Mouse (Mus musculus): ENCODE results near the gene Syt1.

The Syt1 gene

GRCm38 (mm10) chr10:108524306-108525029, 486.3 kb downstream of the Syt1 start:
- DNase-seq (ENCODE audit: low read depth, low spot score): peak; percentile 75

GRCm38 (mm10) chr10:108519156-108519555, 491.6 kb downstream of the Syt1 start:
- DNase-seq (ENCODE audit: low read depth, low spot score): no peak

GRCm38 (mm10) chr10:108517076-108517475, 493.7 kb downstream of the Syt1 start:
- DNase-seq (ENCODE audit: low read depth, low spot score): no peak

GRCm38 (mm10) chr10:108514671-108515070, 496.1 kb downstream of the Syt1 start:
- no peak for DNase-seq (ENCODE audit: low read depth, low spot score)

GRCm38 (mm10) chr10:108509579-108509978, 501.2 kb downstream of the Syt1 start:
- no peak for DNase-seq (ENCODE audit: low read depth, low spot score)

GRCm38 (mm10) chr10:108506917-108507316, 503.9 kb downstream of the Syt1 start:
- peak; percentile 58 for DNase-seq (ENCODE audit: low read depth, low spot score)

GRCm38 (mm10) chr10:108504925-108505324, 505.9 kb downstream of the Syt1 start:
- DNase-seq (ENCODE audit: low read depth, low spot score): peak; percentile 40

- DNase-seq (ENCODE audit: low read depth, low spot score): no peak
Observed at GRCm38 (mm10) chr10:108504128-108504870, 506.5 kb downstream of the Syt1 start.

GRCm38 (mm10) chr10:108490231-108490630, 520.6 kb downstream of the Syt1 start:
- DNase-seq (ENCODE audit: low read depth, low spot score): no peak

GRCm38 (mm10) chr10:108483991-108484390, 526.8 kb downstream of the Syt1 start:
- no peak for DNase-seq (ENCODE audit: low read depth, low spot score)

- DNase-seq (ENCODE audit: low read depth, low spot score): peak; percentile 61
Observed at GRCm38 (mm10) chr10:108480146-108480850, 530.5 kb downstream of the Syt1 start.

- peak; percentile 61 for DNase-seq (ENCODE audit: low read depth, low spot score)
Observed at GRCm38 (mm10) chr10:108470319-108470955, 540.3 kb downstream of the Syt1 start.

- DNase-seq (ENCODE audit: low read depth, low spot score): no peak
Observed at GRCm38 (mm10) chr10:108466539-108466938, 544.2 kb downstream of the Syt1 start.

GRCm38 (mm10) chr10:108461862-108462261, 548.9 kb downstream of the Syt1 start:
- DNase-seq (ENCODE audit: low read depth, low spot score): no peak

GRCm38 (mm10) chr10:108457054-108457453, 553.7 kb downstream of the Syt1 start:
- DNase-seq (ENCODE audit: low read depth, low spot score): peak; percentile 60

GRCm38 (mm10) chr10:108455883-108456282, 554.9 kb downstream of the Syt1 start:
- DNase-seq (ENCODE audit: low read depth, low spot score): peak; percentile 55

- no peak for DNase-seq (ENCODE audit: low read depth, low spot score)
Observed at GRCm38 (mm10) chr10:108455204-108455603, 555.6 kb downstream of the Syt1 start.

GRCm38 (mm10) chr10:108454691-108455117, 556.1 kb downstream of the Syt1 start:
- DNase-seq (ENCODE audit: low read depth, low spot score): peak; percentile 88

- no peak for DNase-seq (ENCODE audit: low read depth, low spot score)
Observed at GRCm38 (mm10) chr10:108453561-108453960, 557.2 kb downstream of the Syt1 start.

GRCm38 (mm10) chr10:108452421-108452820, 558.4 kb downstream of the Syt1 start:
- no peak for DNase-seq (ENCODE audit: low read depth, low spot score)

- DNase-seq (ENCODE audit: low read depth, low spot score): peak; percentile 54
Observed at GRCm38 (mm10) chr10:108451516-108451915, 559.3 kb downstream of the Syt1 start.

GRCm38 (mm10) chr10:108450401-108450800, 560.4 kb downstream of the Syt1 start:
- no peak for DNase-seq (ENCODE audit: low read depth, low spot score)

All from brain, adult 2 months (tissue).